Mouse (Mus musculus) thymus, adult 2 months (tissue): ENCODE results near the gene Slc39a11. TPM values are rescaled to one million over a fixed set of nuclear protein-coding genes. Genes with fewer than 3 reads are reported as not detected.
A peak's percentile ranks its signal among the peaks of the same experiment; 100 is the strongest.

Source experiments
- DNase-seq: peaks from one replicate; pipeline ENCODE4 v3.0.0; 2021
- H3K27ac ChIP-seq: fragments of 200-500 bp; 2 replicates; pipeline ENCODE4 v1.5.1; 2012; ENCODE audit warnings: low read length, control low read depth; ENCODE audit not compliant: control insufficient read depth, insufficient read depth
- H3K27me3 ChIP-seq: fragments of 200-500 bp; 2 replicates; pipeline ENCODE4 v1.6.1; 2012; ENCODE audit warnings: mild to moderate bottlenecking, low read length, moderate library complexity, mixed read lengths; ENCODE audit not compliant: control insufficient read depth, insufficient read depth
- H3K36me3 ChIP-seq: fragments of 200-500 bp; 2 replicates; pipeline ENCODE4 v1.6.1; 2012; ENCODE audit warnings: mild to moderate bottlenecking, low read length, moderate library complexity; ENCODE audit not compliant: control insufficient read depth, insufficient read depth
- H3K4me1 ChIP-seq: fragments of 200-500 bp; replicated peaks from 2 replicates; pipeline ENCODE4 v1.6.1; 2012; ENCODE audit warnings: low read length; ENCODE audit not compliant: control insufficient read depth, insufficient read depth
- H3K4me3 ChIP-seq: fragments of 200-500 bp; 2 replicates; pipeline ENCODE4 v1.5.1; 2012; ENCODE audit warnings: mild to moderate bottlenecking, low read length, control low read depth, moderate library complexity; ENCODE audit not compliant: control insufficient read depth, insufficient read depth
- CTCF ChIP-seq: fragments of 200-500 bp; IDR thresholded peaks from 2 replicates; pipeline ENCODE4 v1.5.1; 2012; ENCODE audit warnings: mild to moderate bottlenecking, control low read depth, low read length, moderate library complexity, borderline replicate concordance; ENCODE audit not compliant: control insufficient read depth, poor library complexity, insufficient read depth; ENCODE audit errors: extremely low read depth
- POLR2A ChIP-seq: fragments of 200-500 bp; IDR thresholded peaks from 2 replicates; pipeline ENCODE4 v1.6.1; 2012; ENCODE audit warnings: mild to moderate bottlenecking, low read length, control low read depth, moderate library complexity; ENCODE audit not compliant: control insufficient read depth, poor library complexity, insufficient read depth; ENCODE audit errors: extremely low read depth
- WGBS: fragments of 180-500 bp; shearing (Covaris S2); methylation state at CpG from one replicate; pipeline ENCODE4 v1.1.7; 2018; 5-methylcytosine and 5-hydroxymethylcytosine counted together
- polyA plus RNA-seq: library from polyadenylated mRNA; depleted of rRNA; stranded (reverse); fragments of >200 nt; gene quantifications from 2 replicates; pipeline ENCODE4 v1.2.3, GENCODE M21; 2012

Slc39a11 gene
- polyA plus RNA-seq, 1 experiment, result 18.0 TPM

- TF ChIP-seq CTCF (no peak), POLR2A (no peak)
- peak; percentile 35 for DNase-seq
- no peaks in the 10 kb centered on the region for H3K27me3 ChIP-seq
- peaks cover 10% of the 10 kb centered on the region for H3K4me1 ChIP-seq
- H3K36me3 ChIP-seq, result no peaks in the 10 kb centered on the region
- 10% methylated on average over 7 of the region's 7 CpGs for WGBS
- H3K4me3 ChIP-seq, result no peak overlapping the region
- H3K27ac ChIP-seq, result no peak overlapping the region
Measured at GRCm38 (mm10) chr11:113362617-113363016, 287.3 kb downstream of the Slc39a11 start.

GRCm38 (mm10) chr11:113360049-113360835 is 289.6 kb downstream of the Slc39a11 start:
- DNase-seq, result no peak

GRCm38 (mm10) chr11:113355932-113356331 is 293.9 kb downstream of the Slc39a11 start:
- Histone ChIP-seq H3K36me3 (no peaks in the 10 kb centered on the region), H3K27me3 (no peaks in the 10 kb centered on the region), H3K4me1 (no peaks in the 10 kb centered on the region), H3K27ac (no peak overlapping the region), H3K4me3 (no peak overlapping the region)
- no peak for DNase-seq
- no peak for TF ChIP-seq CTCF
- TF ChIP-seq POLR2A, result no peak
- WGBS, result 93% methylated on average over 5 of the region's 5 CpGs

More at GRCm38 (mm10) chr11:113360049-113360835, 289.6 kb downstream of the Slc39a11 start:
- H3K4me3 ChIP-seq, result no peak overlapping the region
- H3K4me1 ChIP-seq, result peaks cover 10% of the 10 kb centered on the region
- no peak overlapping the region for H3K27ac ChIP-seq
- H3K27me3 ChIP-seq, result no peaks in the 10 kb centered on the region
- WGBS, result 77% methylated on average over 10 of the region's 10 CpGs
- TF ChIP-seq CTCF (no peak), POLR2A (no peak)
- H3K36me3 ChIP-seq, result no peaks in the 10 kb centered on the region

- no peak for DNase-seq
- Histone ChIP-seq H3K4me1 (no peaks in the 10 kb centered on the region), H3K27me3 (no peaks in the 10 kb centered on the region), H3K4me3 (no peak overlapping the region), H3K27ac (no peak overlapping the region), H3K36me3 (no peaks in the 10 kb centered on the region)
- 80% methylated on average over 12 of the region's 12 CpGs for WGBS
- TF ChIP-seq CTCF (no peak), POLR2A (no peak)
Measured at GRCm38 (mm10) chr11:113352085-113352815, 297.6 kb downstream of the Slc39a11 start.

GRCm38 (mm10) chr11:113350583-113350982 is 299.3 kb downstream of the Slc39a11 start:
- WGBS, result 98% methylated on average over 4 of the region's 4 CpGs
- no peak for DNase-seq
- H3K36me3 ChIP-seq, result no peaks in the 10 kb centered on the region
- TF ChIP-seq CTCF (no peak), POLR2A (no peak)
- no peak overlapping the region for H3K27ac ChIP-seq
- no peaks in the 10 kb centered on the region for H3K27me3 ChIP-seq
- H3K4me1 ChIP-seq, result no peaks in the 10 kb centered on the region
- H3K4me3 ChIP-seq, result no peak overlapping the region

GRCm38 (mm10) chr11:113346895-113347514 is 302.9 kb downstream of the Slc39a11 start:
- no peak overlapping the region for H3K4me3 ChIP-seq
- 95% methylated on average over 9 of the region's 9 CpGs for WGBS
- no peak for DNase-seq
- TF ChIP-seq POLR2A (no peak), CTCF (no peak)
- H3K27me3 ChIP-seq, result no peaks in the 10 kb centered on the region
- H3K27ac ChIP-seq, result no peak overlapping the region
- H3K36me3 ChIP-seq, result no peaks in the 10 kb centered on the region
- no peaks in the 10 kb centered on the region for H3K4me1 ChIP-seq
